14 mouse cellular contexts compared by ENCODE assay signal in the genomic region with DNA sequence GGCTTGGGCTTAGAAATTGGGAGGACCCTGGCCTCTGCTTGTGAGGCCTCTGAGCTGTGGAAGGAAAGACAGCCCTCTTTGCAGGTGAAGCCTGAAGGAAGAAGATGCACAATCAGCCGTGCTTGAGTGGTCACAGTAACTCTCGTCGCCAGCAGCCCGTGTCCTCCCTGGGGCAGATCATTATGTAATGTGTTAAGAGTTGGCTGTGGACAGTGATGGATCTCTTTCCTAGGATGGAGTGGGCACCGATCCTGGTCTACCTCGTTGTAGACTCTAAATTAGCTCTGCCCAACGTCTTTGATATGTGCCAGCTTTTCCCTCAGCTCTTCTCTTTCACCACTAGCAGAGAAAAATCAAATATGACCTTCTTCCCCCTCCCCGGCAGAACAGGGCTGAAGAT. TPM values are rescaled to one million over a fixed set of nuclear protein-coding genes. Genes with fewer than 3 reads are reported as not detected.
DNase-seq lines count a peak whose midpoint lies in the region; ATAC-seq and TF ChIP-seq lines count a peak whose summit lies in the region.
"Had no signal": no experiment of that assay in that cellular context is flagged by ENCODE, and none has a peak within 500 bp of the region (broad histone marks: within the 10 kb centered on the region; RNA-seq: fewer than 3 reads in every experiment).

No protein-coding gene starts in this region.

- no peak overlapping the region for H3K9ac ChIP-seq in kidney, embryonic 15.5 days
- H3K9ac ChIP-seq: forebrain, embryonic 13.5 days; heart, embryonic 15.5 days; liver, postnatal 0 days had no signal

- DNase-seq in gastrocnemius, adult 2 months: peak; percentile 47
- no peak for DNase-seq in gastrocnemius, adult 18-20 months (ENCODE audit: low spot score)
- peak; percentile 83 for DNase-seq in A20 (ENCODE audit: low read depth, low spot score)
- peak; percentile 53 to 66 for DNase-seq in cerebellum, postnatal 14 days
- DNase-seq in urinary bladder, adult 18-20 months (ENCODE audit: low spot score in 2 of 2): no peak
- DNase-seq in thymus, postnatal 0 days (ENCODE audit: low spot score): no peak
- no peak for DNase-seq in left cerebral cortex, postnatal 36 days (ENCODE audit: low spot score in 2 of 2)
- DNase-seq: adrenal gland, postnatal 14 days; gastrocnemius, postnatal 14 days; liver, postnatal 0 days had no signal

- no peaks in the 10 kb centered on the region for H3K9me3 ChIP-seq in kidney, embryonic 15.5 days (replicated peaks)
- H3K9me3 ChIP-seq: forebrain, embryonic 13.5 days; heart, embryonic 15.5 days; limb, embryonic 10.5 days had no signal

- intact Hi-C loops in gastrocnemius, adult 2 months (cut with DNase I): no loop called here
- intact Hi-C loops in left cerebral cortex, postnatal 36 days (cut with DNase I): no loop called here

- peak; percentile 81 for ATAC-seq in kidney, embryonic 15.5 days (replicated peaks; ENCODE audit: low FRiP score)
- ATAC-seq: forebrain, embryonic 13.5 days; liver, postnatal 0 days had no signal

- H3K4me2 ChIP-seq in kidney, embryonic 15.5 days: no peak overlapping the region
- H3K4me2 ChIP-seq: forebrain, embryonic 13.5 days had no signal

- H3K27ac ChIP-seq in gastrocnemius, adult 2 months: peak overlapping the region; percentile 85
- H3K27ac ChIP-seq in kidney, embryonic 15.5 days: no peak overlapping the region
- H3K27ac ChIP-seq: forebrain, embryonic 13.5 days; limb, embryonic 10.5 days had no signal

- TF ChIP-seq CTCF in gastrocnemius, adult 2 months (IDR thresholded peaks at IDR 0.05): no peak

- 39% methylated on average over 8 of the region's 8 CpGs for WGBS in kidney, embryonic 15.5 days

- no peaks in the 10 kb centered on the region for H3K27me3 ChIP-seq in kidney, embryonic 15.5 days
- H3K27me3 ChIP-seq: forebrain, embryonic 13.5 days; heart, embryonic 15.5 days had no signal

- H3K4me3 ChIP-seq in gastrocnemius, adult 2 months: no peak overlapping the region; the same call in 1 of the 2 replicates
- H3K4me3 ChIP-seq in kidney, embryonic 15.5 days (replicated peaks): no peak overlapping the region
- H3K4me3 ChIP-seq: forebrain, embryonic 13.5 days; heart, embryonic 15.5 days; limb, embryonic 10.5 days had no signal

- peaks cover 12% of the 10 kb centered on the region for H3K36me3 ChIP-seq in kidney, embryonic 15.5 days

- peaks cover 24% of the 10 kb centered on the region for H3K4me1 ChIP-seq in kidney, embryonic 15.5 days

RNA-seq across cellular contexts. Expression of a gene that starts 20.7 kb away (rescaled TPM):
- 1 to 10 TPM; 9.0 to 9.8 TPM for total RNA-seq in gastrocnemius, adult 2 months (2021)
- 1 to 10 TPM; 6.0 to 7.4 TPM for total RNA-seq in gastrocnemius, adult 18-20 months (2021)
- polyA plus RNA-seq in kidney, embryonic 15.5 days (2015; fragmentation: Nextera tagmentation; extraction: Ambion mirVana): 8.6 and 11.0 TPM in 2 replicates
- 9.9 and 13.9 TPM in 2 replicates for polyA plus RNA-seq in thymus, postnatal 0 days (2015; fragmentation: Nextera tagmentation; extraction: Ambion mirVana)
- total RNA-seq in left cerebral cortex, postnatal 36 days (2021): 10 to 100 TPM; 20.4 to 21.2 TPM

Comparison
In these comparisons a context has a peak if more than half of its experiments do, and no peak if none do; other contexts are left out.
1. DNase-seq: peak in gastrocnemius, adult 2 months (single experiment), A20 (single experiment) and cerebellum, postnatal 14 days (2 of 2); none in gastrocnemius, adult 18-20 months (single experiment), urinary bladder, adult 18-20 months (0 of 2), thymus, postnatal 0 days (single experiment) and left cerebral cortex, postnatal 36 days (0 of 2).